Mouse (Mus musculus) heart, adult 9 months (tissue): ENCODE measurements around the gene Ppfia1.

Source experiments
- DNase-seq, 2 experiments: peaks; one replicate each; pipeline ENCODE4 v3.0.0; 2022; ENCODE audit warnings: low spot score in 2 of 2

Gene Ppfia1

GRCm38 (mm10) chr7:144427460-144427859, 126.1 kb downstream of the Ppfia1 start:
- DNase-seq, result no peak
